Mouse (Mus musculus) brain, embryonic 14.5 days (tissue): ENCODE data around the gene Slco4a1.

Experiments used
- CTCF ChIP-seq: fragments of 200-500 bp; IDR thresholded peaks from 2 replicates; pipeline ENCODE4 v1.5.1; 2012; ENCODE audit warnings: inconsistent platforms, mild to moderate bottlenecking, moderate library complexity, borderline replicate concordance; ENCODE audit not compliant: insufficient read depth, insufficient read length; ENCODE audit errors: extremely low read depth
- POLR2A ChIP-seq: fragments of 200-500 bp; IDR thresholded peaks from 2 replicates; pipeline ENCODE4 v1.6.1; 2012; ENCODE audit warnings: mild to moderate bottlenecking, inconsistent platforms, borderline replicate concordance; ENCODE audit not compliant: poor library complexity, insufficient read depth, insufficient read length, severe bottlenecking; ENCODE audit errors: extremely low read depth

DNA sequence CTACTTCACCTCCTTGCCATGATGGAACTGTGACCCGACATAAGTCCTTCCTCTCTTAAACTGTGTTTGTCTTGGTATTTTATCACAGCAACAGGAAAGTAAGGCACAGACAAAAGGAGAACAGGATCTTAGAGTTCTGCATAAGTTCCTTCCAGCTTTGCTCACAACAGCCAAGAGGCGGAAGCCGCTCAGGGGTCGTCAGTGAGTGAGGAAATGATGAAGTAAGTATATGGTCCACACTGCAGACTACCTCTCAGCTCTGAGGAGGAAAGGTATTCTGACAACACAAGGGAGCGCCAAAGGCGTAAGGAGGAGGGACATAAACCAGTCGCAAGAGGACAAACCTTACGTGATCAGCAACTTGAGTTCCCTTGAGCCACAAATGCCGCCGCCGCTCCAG is 25.4 kb upstream of the Slco4a1 start:
- TF ChIP-seq CTCF = no peak
- no peak for TF ChIP-seq POLR2A
